Mouse (Mus musculus) embryonic fibroblast, embryonic 13.5 days (primary cell): ENCODE results near the gene Cox15. TPM values are rescaled to one million over a fixed set of nuclear protein-coding genes. Genes with fewer than 3 reads are reported as not detected.

ENCODE experiments used
- H3K27ac ChIP-seq: 2 replicates; pipeline ENCODE4 v1.5.1; 2012; ENCODE audit warnings: low read length, control low read depth, inconsistent platforms; ENCODE audit not compliant: insufficient read depth
- H3K4me1 ChIP-seq: 2 replicates; pipeline ENCODE4 v1.6.1; 2011; ENCODE audit warnings: low read length; ENCODE audit not compliant: control insufficient read depth, insufficient read depth
- H3K4me3 ChIP-seq: 2 replicates; pipeline ENCODE4 v1.5.1; 2011; ENCODE audit warnings: mild to moderate bottlenecking, control low read depth, low read length; ENCODE audit not compliant: insufficient read depth
- CTCF ChIP-seq: IDR thresholded peaks from 2 replicates; pipeline ENCODE4 v1.5.1; 2011; ENCODE audit warnings: mild to moderate bottlenecking, control low read depth, low read length, moderate library complexity, borderline replicate concordance; ENCODE audit not compliant: insufficient read depth
- POLR2A ChIP-seq: IDR thresholded peaks from 2 replicates; pipeline ENCODE4 v1.6.1; 2011; ENCODE audit warnings: low read depth, mild to moderate bottlenecking, control low read depth, low read length, moderate library complexity
- polyA plus RNA-seq: library from polyadenylated mRNA; stranded (reverse); fragments of >200 nt; gene quantifications from 2 replicates; pipeline ENCODE4 v1.2.4, GENCODE M21; 2011; ENCODE audit warnings: low read depth; ENCODE audit not compliant: missing spikeins, insufficient read length

The Cox15 gene
- polyA plus RNA-seq, 1 experiment = 22.1 TPM

GRCm38 (mm10) chr19:43738409-43738808 is 14.4 kb downstream of the Cox15 start:
- Histone ChIP-seq H3K4me3 (no peak overlapping the region), H3K4me1 (no peaks in the 10 kb centered on the region), H3K27ac (no peak overlapping the region)
- TF ChIP-seq CTCF = no peak
- no peak for TF ChIP-seq POLR2A

- Histone ChIP-seq H3K4me3 (no peak overlapping the region), H3K4me1 (no peaks in the 10 kb centered on the region), H3K27ac (no peak overlapping the region)
- TF ChIP-seq CTCF = no peak
- no peak for TF ChIP-seq POLR2A
Observed at GRCm38 (mm10) chr19:43731157-43731556, 21.6 kb downstream of the Cox15 start.

- no peak for TF ChIP-seq CTCF
- no peak for TF ChIP-seq POLR2A
- no peak overlapping the region for H3K4me3 ChIP-seq
- H3K4me1 ChIP-seq = no peaks in the 10 kb centered on the region
- H3K27ac ChIP-seq = no peak overlapping the region
Observed at GRCm38 (mm10) chr19:43730037-43730428, 22.8 kb downstream of the Cox15 start.

GRCm38 (mm10) chr19:43729296-43730036 is 23.3 kb downstream of the Cox15 start:
- H3K27ac ChIP-seq = no peak overlapping the region; the same call in 1 of the 2 replicates
- H3K4me3 ChIP-seq = no peak overlapping the region
- TF ChIP-seq CTCF = no peak
- TF ChIP-seq POLR2A = no peak

GRCm38 (mm10) chr19:43726510-43727146 is 26.2 kb downstream of the Cox15 start:
- no peak overlapping the region for H3K27ac ChIP-seq
- H3K4me3 ChIP-seq = no peak overlapping the region
- no peak for TF ChIP-seq POLR2A
- TF ChIP-seq CTCF = no peak
- H3K4me1 ChIP-seq = no peaks in the 10 kb centered on the region

More at GRCm38 (mm10) chr19:43729296-43730036, 23.3 kb downstream of the Cox15 start:
- H3K4me1 ChIP-seq = no peaks in the 10 kb centered on the region

GRCm38 (mm10) chr19:43724821-43725220 is 28.0 kb downstream of the Cox15 start:
- H3K4me3 ChIP-seq = no peak overlapping the region

GRCm38 (mm10) chr19:43724194-43724593 is 28.6 kb downstream of the Cox15 start:
- no peak for TF ChIP-seq POLR2A
- TF ChIP-seq CTCF = no peak
- H3K27ac ChIP-seq = no peak overlapping the region
- H3K4me1 ChIP-seq = no peaks in the 10 kb centered on the region
- H3K4me3 ChIP-seq = no peak overlapping the region

More at GRCm38 (mm10) chr19:43724821-43725220, 28.0 kb downstream of the Cox15 start:
- Histone ChIP-seq H3K4me1 (no peaks in the 10 kb centered on the region), H3K27ac (no peak overlapping the region)
- TF ChIP-seq CTCF (no peak), POLR2A (no peak)

GRCm38 (mm10) chr19:43723501-43723900 is 29.3 kb downstream of the Cox15 start:
- Histone ChIP-seq H3K4me3 (no peak overlapping the region), H3K4me1 (no peaks in the 10 kb centered on the region), H3K27ac (no peak overlapping the region)
- no peak for TF ChIP-seq CTCF
- TF ChIP-seq POLR2A = no peak

- no peak overlapping the region for H3K4me3 ChIP-seq
- H3K4me1 ChIP-seq = no peaks in the 10 kb centered on the region
- no peak for TF ChIP-seq CTCF
- no peak for TF ChIP-seq POLR2A
- no peak overlapping the region for H3K27ac ChIP-seq
Observed at GRCm38 (mm10) chr19:43722891-43723290, 29.9 kb downstream of the Cox15 start.

GRCm38 (mm10) chr19:43720061-43720460 is 32.7 kb downstream of the Cox15 start:
- no peak overlapping the region for H3K27ac ChIP-seq
- TF ChIP-seq CTCF (no peak), POLR2A (no peak)
- no peaks in the 10 kb centered on the region for H3K4me1 ChIP-seq
- no peak overlapping the region for H3K4me3 ChIP-seq
